Mouse (Mus musculus) T-cell, adult 2 months (primary cell): ENCODE results near the gene Prss30.

Experiments used
- DNase-seq: peaks from one replicate; pipeline ENCODE4 v3.0.0; 2022; ENCODE audit warnings: low spot score

Prss30 gene

GRCm38 (mm10) chr17:23980297-23980909 lies at the start of gene Prss30:
Prss30 (minus strand) TSS chr17:23980566.
- DNase-seq = peak; percentile 46

- no peak for DNase-seq
These were observed 49.1 kb upstream of the Prss30 start for GRCm38 (mm10) chr17:24029477-24029876.

- no peak for DNase-seq
These were observed 41.2 kb upstream of the Prss30 start for GRCm38 (mm10) chr17:24021375-24022199.

- DNase-seq = no peak
These were observed 40.3 kb upstream of the Prss30 start for GRCm38 (mm10) chr17:24020696-24021095.

GRCm38 (mm10) chr17:24015727-24016126 lies 35.4 kb upstream of the Prss30 start:
- DNase-seq = no peak

- DNase-seq = no peak
These were observed 34.1 kb upstream of the Prss30 start for GRCm38 (mm10) chr17:24014433-24014965.

GRCm38 (mm10) chr17:24012921-24013320 lies 32.6 kb upstream of the Prss30 start:
- DNase-seq = no peak

GRCm38 (mm10) chr17:24009617-24010016 lies 29.3 kb upstream of the Prss30 start:
- DNase-seq = no peak

- no peak for DNase-seq
These were observed 27.7 kb upstream of the Prss30 start for GRCm38 (mm10) chr17:24008105-24008504.

GRCm38 (mm10) chr17:24007391-24007790 lies 27.0 kb upstream of the Prss30 start:
- DNase-seq = no peak

- DNase-seq = no peak
These were observed 26.6 kb upstream of the Prss30 start for GRCm38 (mm10) chr17:24006930-24007329.

GRCm38 (mm10) chr17:24005049-24005448 lies 24.7 kb upstream of the Prss30 start:
- no peak for DNase-seq

- DNase-seq = no peak
These were observed 23.8 kb upstream of the Prss30 start for GRCm38 (mm10) chr17:24004071-24004665.

- no peak for DNase-seq
These were observed 20.0 kb upstream of the Prss30 start for GRCm38 (mm10) chr17:24000404-24000803.

- DNase-seq = no peak
These were observed 18.0 kb upstream of the Prss30 start for GRCm38 (mm10) chr17:23998383-23998782.

- DNase-seq = no peak
These were observed 17.5 kb upstream of the Prss30 start, which contains the start of gene Prss22 for GRCm38 (mm10) chr17:23997901-23998300. Prss22 (minus strand) TSS chr17:23998100.

GRCm38 (mm10) chr17:23995421-23995820 lies 15.1 kb upstream of the Prss30 start:
- no peak for DNase-seq

GRCm38 (mm10) chr17:23994667-23995066 lies 14.3 kb upstream of the Prss30 start:
- DNase-seq = no peak

GRCm38 (mm10) chr17:23993559-23994428 lies 13.4 kb upstream of the Prss30 start:
- DNase-seq = peak; percentile 90

GRCm38 (mm10) chr17:23992789-23993553 lies 12.6 kb upstream of the Prss30 start:
- DNase-seq = no peak

- no peak for DNase-seq
These were observed 9.4 kb upstream of the Prss30 start for GRCm38 (mm10) chr17:23989802-23990201.
